Mouse (Mus musculus): ENCODE data around the gene Ccdc63. TPM values are rescaled to one million over a fixed set of nuclear protein-coding genes. Genes with fewer than 3 reads are reported as not detected.

Gene Ccdc63
- polyA plus RNA-seq, 1 experiment from 2014 or later = not detected

GRCm38 (mm10) chr5:122133050-122133389 lies 7.6 kb downstream of the Ccdc63 start:
- Histone ChIP-seq H3K4me3 (ENCODE audit: low read depth, low read length) (no peak overlapping the region), H3K9me3 (replicated peaks; ENCODE audit: control insufficient read depth, low read length) (no peaks in the 10 kb centered on the region), H3K27ac (ENCODE audit: low read length) (no peak overlapping the region), H3K27me3 (ENCODE audit: control insufficient read depth, insufficient read depth, low read depth, low read length) (no peaks in the 10 kb centered on the region), H3K9ac (ENCODE audit: low read depth, low read length) (no peak overlapping the region), H3K4me2 (ENCODE audit: low read depth, low read length) (peak overlapping the region; percentile 95; the same call in 1 of the 2 replicates), H3K36me3 (ENCODE audit: control insufficient read depth, insufficient read depth) (no peaks in the 10 kb centered on the region), H3K4me1 (ENCODE audit: control insufficient read depth, low read depth, low read length) (peaks cover 36% of the 10 kb centered on the region)
- ATAC-seq (ENCODE audit: low read depth) = no peak
- 25% methylated on average over 9 of the region's 9 CpGs for WGBS (ENCODE audit: insufficient replicate concordance)

DNA sequence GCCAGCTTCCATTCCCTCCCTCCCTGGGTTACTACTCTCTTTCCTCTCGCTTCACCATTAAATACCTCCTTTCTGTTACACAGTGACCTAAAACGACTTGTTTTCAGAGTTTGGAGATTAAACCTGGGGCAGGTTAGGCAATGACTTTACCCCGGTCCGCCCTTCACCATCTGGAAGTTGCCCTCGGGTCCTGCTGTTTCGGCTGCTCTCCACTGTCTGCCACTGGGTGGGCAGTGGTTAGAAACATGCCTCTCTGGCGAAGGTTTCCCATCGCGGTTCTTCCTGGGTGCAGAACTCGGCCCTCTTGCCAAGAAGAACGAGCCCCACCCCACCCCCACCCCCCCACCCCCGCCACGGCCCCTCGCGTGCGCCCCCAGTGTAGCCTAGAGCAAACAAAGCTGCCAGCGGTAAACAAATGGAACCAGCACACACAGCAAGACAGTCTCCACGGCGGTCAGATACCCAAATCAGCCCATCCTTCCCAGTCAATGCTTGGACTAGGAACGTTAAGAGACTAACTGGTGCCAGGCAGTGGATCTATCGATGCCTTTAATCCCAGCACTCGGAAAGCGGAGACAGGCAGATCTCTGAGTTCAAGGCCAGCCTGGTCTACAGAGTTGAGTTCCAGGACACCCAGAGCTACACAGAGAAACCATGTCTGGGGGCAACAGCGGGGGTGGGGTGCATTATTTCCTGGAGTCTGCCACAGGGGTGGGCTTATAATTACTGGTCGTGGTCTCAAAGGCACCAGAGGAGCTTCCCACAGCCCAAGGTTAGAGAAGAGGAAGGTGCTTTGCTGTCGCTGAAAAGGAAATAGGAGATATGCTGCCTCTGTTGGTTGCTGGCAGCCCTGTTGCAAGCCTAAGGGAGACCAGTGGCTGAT lies 8.2 kb downstream of the Ccdc63 start:
- H3K9ac ChIP-seq (ENCODE audit: low read depth, low read length) = peak overlapping the region; percentile 63
- ATAC-seq (ENCODE audit: low read depth) = 0 out of 2 replicates have a peak, but pooled peaks have one; percentile 12
- WGBS (ENCODE audit: insufficient replicate concordance) = 12% methylated on average over 26 of the region's 26 CpGs
- peaks cover 34% of the 10 kb centered on the region for H3K4me1 ChIP-seq (ENCODE audit: control insufficient read depth, low read depth, low read length)
- no peak overlapping the region for H3K27ac ChIP-seq (ENCODE audit: low read length)
- H3K27me3 ChIP-seq (ENCODE audit: control insufficient read depth, insufficient read depth, low read depth, low read length) = no peaks in the 10 kb centered on the region
- H3K9me3 ChIP-seq (replicated peaks; ENCODE audit: control insufficient read depth, low read length) = no peaks in the 10 kb centered on the region
- peak overlapping the region; percentile 63 for H3K4me3 ChIP-seq (ENCODE audit: low read depth, low read length)
- peak overlapping the region; percentile 95 for H3K4me2 ChIP-seq (ENCODE audit: low read depth, low read length)
- H3K36me3 ChIP-seq (ENCODE audit: control insufficient read depth, insufficient read depth) = no peaks in the 10 kb centered on the region

- Histone ChIP-seq H3K27ac (ENCODE audit: low read length) (peak overlapping the region; percentile 32), H3K4me3 (ENCODE audit: low read depth, low read length) (peak overlapping the region; percentile 63), H3K27me3 (ENCODE audit: control insufficient read depth, insufficient read depth, low read depth, low read length) (no peaks in the 10 kb centered on the region), H3K36me3 (ENCODE audit: control insufficient read depth, insufficient read depth) (no peaks in the 10 kb centered on the region), H3K9ac (ENCODE audit: low read depth, low read length) (peak overlapping the region; percentile 63), H3K4me2 (ENCODE audit: low read depth, low read length) (peak overlapping the region; percentile 95), H3K9me3 (replicated peaks; ENCODE audit: control insufficient read depth, low read length) (no peaks in the 10 kb centered on the region), H3K4me1 (ENCODE audit: control insufficient read depth, low read depth, low read length) (peaks cover 24% of the 10 kb centered on the region)
- ATAC-seq (ENCODE audit: low read depth) = peak; percentile 77
- 3% methylated on average over 34 of the region's 34 CpGs for WGBS (ENCODE audit: insufficient replicate concordance)
These were observed 9.3 kb downstream of the Ccdc63 start for GRCm38 (mm10) chr5:122131076-122132051.

- peak overlapping the region; percentile 95; the same call in 1 of the 2 replicates for H3K4me2 ChIP-seq (ENCODE audit: low read depth, low read length)
- H3K4me1 ChIP-seq (ENCODE audit: control insufficient read depth, low read depth, low read length) = peaks cover 19% of the 10 kb centered on the region
- H3K27me3 ChIP-seq (ENCODE audit: control insufficient read depth, insufficient read depth, low read depth, low read length) = peaks cover under 1% of the 10 kb centered on the region; the same call in 1 of the 2 replicates
- H3K27ac ChIP-seq (ENCODE audit: low read length) = no peak overlapping the region
- H3K36me3 ChIP-seq (ENCODE audit: control insufficient read depth, insufficient read depth) = no peaks in the 10 kb centered on the region
- no peaks in the 10 kb centered on the region for H3K9me3 ChIP-seq (replicated peaks; ENCODE audit: control insufficient read depth, low read length)
- H3K9ac ChIP-seq (ENCODE audit: low read depth, low read length) = no peak overlapping the region
- 61% methylated on average over 11 of the region's 11 CpGs for WGBS (ENCODE audit: insufficient replicate concordance)
- ATAC-seq (ENCODE audit: low read depth) = no peak
- H3K4me3 ChIP-seq (ENCODE audit: low read depth, low read length) = no peak overlapping the region
These were observed 10.2 kb downstream of the Ccdc63 start for GRCm38 (mm10) chr5:122130341-122130998.

GRCm38 (mm10) chr5:122129068-122129655 lies 11.5 kb downstream of the Ccdc63 start:
- WGBS (ENCODE audit: insufficient replicate concordance) = 26% methylated on average over 16 of the region's 16 CpGs
- Histone ChIP-seq H3K36me3 (ENCODE audit: control insufficient read depth, insufficient read depth) (no peaks in the 10 kb centered on the region), H3K27ac (ENCODE audit: low read length) (no peak overlapping the region), H3K9me3 (replicated peaks; ENCODE audit: control insufficient read depth, low read length) (no peaks in the 10 kb centered on the region), H3K4me3 (ENCODE audit: low read depth, low read length) (no peak overlapping the region), H3K27me3 (ENCODE audit: control insufficient read depth, insufficient read depth, low read depth, low read length) (peaks cover 3% of the 10 kb centered on the region; the same call in 1 of the 2 replicates), H3K4me1 (ENCODE audit: control insufficient read depth, low read depth, low read length) (peaks cover 19% of the 10 kb centered on the region), H3K9ac (ENCODE audit: low read depth, low read length) (no peak overlapping the region), H3K4me2 (ENCODE audit: low read depth, low read length) (no peak overlapping the region; the same call in 1 of the 2 replicates)
- ATAC-seq (ENCODE audit: low read depth) = no peak

- Histone ChIP-seq H3K9ac (ENCODE audit: low read depth, low read length) (no peak overlapping the region), H3K27me3 (ENCODE audit: control insufficient read depth, insufficient read depth, low read depth, low read length) (peaks cover 3% of the 10 kb centered on the region; the same call in 1 of the 2 replicates), H3K4me2 (ENCODE audit: low read depth, low read length) (no peak overlapping the region), H3K27ac (ENCODE audit: low read length) (no peak overlapping the region), H3K36me3 (ENCODE audit: control insufficient read depth, insufficient read depth) (no peaks in the 10 kb centered on the region), H3K9me3 (replicated peaks; ENCODE audit: control insufficient read depth, low read length) (no peaks in the 10 kb centered on the region), H3K4me3 (ENCODE audit: low read depth, low read length) (no peak overlapping the region), H3K4me1 (ENCODE audit: control insufficient read depth, low read depth, low read length) (no peaks in the 10 kb centered on the region)
- no peak for ATAC-seq (ENCODE audit: low read depth)
- WGBS (ENCODE audit: insufficient replicate concordance) = 50% methylated on average over 8 of the region's 8 CpGs
These were observed 15.3 kb downstream of the Ccdc63 start for GRCm38 (mm10) chr5:122125211-122125760.

DNA sequence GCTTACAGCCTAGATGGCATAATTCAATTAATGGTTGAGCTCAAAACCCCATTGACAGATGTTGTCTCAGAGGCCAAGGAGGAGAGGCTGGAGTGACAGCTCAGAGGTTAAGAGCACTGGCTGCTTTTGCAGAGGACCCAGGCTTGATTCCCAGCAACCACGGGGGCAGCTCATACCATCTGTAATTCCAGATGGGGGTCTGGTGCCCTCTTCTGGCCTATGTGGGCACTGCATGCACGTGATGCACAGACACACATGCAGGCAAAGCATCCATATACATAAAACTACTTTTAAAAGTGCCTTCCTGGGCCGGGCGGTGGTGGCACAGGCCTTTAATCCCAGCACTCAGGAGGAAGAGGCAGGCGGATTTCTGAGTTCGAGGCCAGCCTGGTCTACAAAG lies 24.4 kb downstream of the Ccdc63 start:
- H3K4me3 ChIP-seq (ENCODE audit: low read depth, low read length) = no peak overlapping the region
- ATAC-seq (ENCODE audit: low read depth) = no peak
- H3K9me3 ChIP-seq (replicated peaks; ENCODE audit: control insufficient read depth, low read length) = no peaks in the 10 kb centered on the region
- no peaks in the 10 kb centered on the region for H3K27me3 ChIP-seq (ENCODE audit: control insufficient read depth, insufficient read depth, low read depth, low read length)
- no peak overlapping the region for H3K9ac ChIP-seq (ENCODE audit: low read depth, low read length)
- H3K27ac ChIP-seq (ENCODE audit: low read length) = no peak overlapping the region
- no peaks in the 10 kb centered on the region for H3K36me3 ChIP-seq (ENCODE audit: control insufficient read depth, insufficient read depth)
- H3K4me1 ChIP-seq (ENCODE audit: control insufficient read depth, low read depth, low read length) = no peaks in the 10 kb centered on the region
- 55% methylated on average over 6 of the region's 6 CpGs for WGBS (ENCODE audit: insufficient replicate concordance)
- no peak overlapping the region for H3K4me2 ChIP-seq (ENCODE audit: low read depth, low read length)

DNA sequence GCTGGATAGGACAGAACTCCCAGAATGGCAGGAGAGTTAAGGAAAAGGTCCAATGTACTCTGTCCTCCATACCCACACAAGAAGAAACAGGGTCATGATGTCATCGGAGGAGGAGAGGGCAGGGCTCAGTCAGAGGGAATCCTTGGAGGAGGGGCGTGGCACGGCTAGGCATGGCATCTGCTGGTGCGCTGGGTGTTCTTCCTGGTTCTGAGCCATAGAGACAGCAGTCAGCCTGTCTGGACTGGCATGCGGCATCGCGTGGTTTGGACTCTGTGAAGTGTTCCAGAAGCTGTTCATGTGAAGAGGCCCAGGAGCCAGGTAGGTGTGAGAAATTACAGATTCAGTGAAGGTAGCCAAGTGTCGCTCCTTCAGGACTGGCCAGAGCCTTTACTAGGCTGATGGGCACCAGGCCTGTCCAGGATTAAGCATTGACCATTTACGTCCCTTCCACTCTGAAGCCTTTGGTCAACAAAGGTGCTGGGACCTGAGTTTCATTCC lies 25.3 kb downstream of the Ccdc63 start:
- H3K9me3 ChIP-seq (replicated peaks; ENCODE audit: control insufficient read depth, low read length) = no peaks in the 10 kb centered on the region
- H3K36me3 ChIP-seq (ENCODE audit: control insufficient read depth, insufficient read depth) = no peaks in the 10 kb centered on the region
- H3K27me3 ChIP-seq (ENCODE audit: control insufficient read depth, insufficient read depth, low read depth, low read length) = no peaks in the 10 kb centered on the region
- no peaks in the 10 kb centered on the region for H3K4me1 ChIP-seq (ENCODE audit: control insufficient read depth, low read depth, low read length)
- no peak overlapping the region for H3K9ac ChIP-seq (ENCODE audit: low read depth, low read length)
- no peak overlapping the region for H3K4me2 ChIP-seq (ENCODE audit: low read depth, low read length)
- H3K4me3 ChIP-seq (ENCODE audit: low read depth, low read length) = no peak overlapping the region
- no peak overlapping the region for H3K27ac ChIP-seq (ENCODE audit: low read length)
- WGBS (ENCODE audit: insufficient replicate concordance) = 86% methylated on average over 9 of the region's 9 CpGs
- ATAC-seq (ENCODE audit: low read depth) = no peak

Measured in liver, embryonic 16.5 days (tissue).